Mouse (Mus musculus): ENCODE results near the gene Mms19. TPM values are rescaled to one million over a fixed set of nuclear protein-coding genes. Genes with fewer than 3 reads are reported as not detected.
"Not testable (repeated sequence)": the region's sequence is repeated elsewhere in the genome, so short reads cannot be mapped to it uniquely, and the experiment has no call there.

The Mms19 gene
- total RNA-seq, 2 experiments from 2014 or later = 6.6 to 7.7 TPM

GRCm38 (mm10) chr19:41938539-41938938, 42.4 kb downstream of the Mms19 start:
- DNase-seq = no peak
- intact Hi-C loops (cut with DNase I) = no loop called here

GRCm38 (mm10) chr19:41935921-41936320, 45.0 kb downstream of the Mms19 start:
- intact Hi-C loops (cut with DNase I) = no loop called here
- no peak for DNase-seq

DNA sequence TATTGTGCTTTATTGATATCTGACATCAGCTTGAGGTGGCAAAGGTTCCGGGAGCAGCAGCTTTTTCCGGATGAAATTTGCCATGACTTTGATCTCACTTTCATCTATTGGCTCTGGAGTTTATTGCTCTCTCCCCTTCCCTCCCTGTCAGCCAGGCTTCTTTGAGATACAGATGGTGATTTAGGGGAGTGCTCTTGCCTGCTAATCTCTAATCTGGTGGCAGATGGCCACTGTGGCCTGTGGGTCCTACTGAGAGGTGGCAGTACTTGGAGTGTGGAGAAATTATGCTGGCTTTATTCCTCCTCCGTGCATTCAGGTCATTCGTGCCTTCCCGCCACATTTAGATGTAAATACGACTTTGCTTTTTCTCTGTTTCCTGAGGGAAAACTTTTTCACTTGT, 46.8 kb downstream of the Mms19 start:
- no peak for DNase-seq
- intact Hi-C loops (cut with DNase I) = no loop called here

- intact Hi-C loops (cut with DNase I) = no loop called here
These were observed 47.5 kb downstream of the Mms19 start, which contains the start of the genes Exosc1 and Zdhhc16 for GRCm38 (mm10) chr19:41933179-41934086. Gene Exosc1, minus strand, starts transcription at chr19:41933423. Gene Zdhhc16, plus strand, starts transcription at chr19:41933480.

GRCm38 (mm10) chr19:41932686-41933085, 48.3 kb downstream of the Mms19 start:
- intact Hi-C loops (cut with DNase I) = no loop called here
- no peak for DNase-seq

More at GRCm38 (mm10) chr19:41933179-41934086, 47.5 kb downstream of the Mms19 start, which contains the start of the genes Exosc1 and Zdhhc16:
- DNase-seq = peak; percentile 95 to 96

DNA sequence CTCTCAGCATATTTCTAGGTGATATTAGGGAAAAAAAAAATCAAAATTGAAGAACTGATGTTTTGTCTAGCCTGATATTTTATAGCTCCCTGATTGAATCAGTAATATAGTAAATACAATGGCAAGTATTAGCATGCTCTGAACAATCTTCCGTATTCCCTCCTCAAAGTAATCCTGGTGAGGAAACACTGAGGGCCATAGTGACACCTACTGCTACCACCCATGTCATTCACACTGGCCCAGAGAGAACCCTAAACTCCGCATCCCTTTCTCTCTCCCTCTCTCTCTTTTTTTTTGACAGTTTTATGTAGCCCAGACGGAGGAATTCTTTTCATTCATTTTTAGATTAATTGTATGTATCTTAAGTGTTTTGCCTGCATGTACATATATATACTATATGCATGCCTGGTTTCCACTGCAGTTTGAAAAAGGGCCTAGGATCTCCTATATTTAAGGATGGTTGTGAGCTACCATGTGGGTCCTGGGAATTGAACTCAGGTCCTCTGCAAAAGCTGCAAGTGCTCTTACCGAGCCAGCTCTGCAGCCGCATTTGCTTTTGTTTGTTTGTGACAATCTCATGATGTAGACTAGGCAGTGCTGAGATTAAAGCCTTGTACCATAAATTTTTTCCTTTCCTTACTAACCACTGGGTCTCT, 60.4 kb downstream of the Mms19 start:
- intact Hi-C loops (cut with DNase I) = loop anchor here (5.0 kb wide), 1 partner anchor 107 kb away; no protein-coding TSS in a partner anchor
- no peak for DNase-seq

GRCm38 (mm10) chr19:41919471-41919870, 61.5 kb downstream of the Mms19 start:
- intact Hi-C loops (cut with DNase I) = no loop called here

GRCm38 (mm10) chr19:41916853-41917252, 64.1 kb downstream of the Mms19 start:
- intact Hi-C loops (cut with DNase I) = no loop called here
- no peak for DNase-seq

More at GRCm38 (mm10) chr19:41919471-41919870, 61.5 kb downstream of the Mms19 start:
- no peak for DNase-seq

GRCm38 (mm10) chr19:41915294-41915693, 65.7 kb downstream of the Mms19 start:
- intact Hi-C loops (cut with DNase I) = no loop called here

DNA sequence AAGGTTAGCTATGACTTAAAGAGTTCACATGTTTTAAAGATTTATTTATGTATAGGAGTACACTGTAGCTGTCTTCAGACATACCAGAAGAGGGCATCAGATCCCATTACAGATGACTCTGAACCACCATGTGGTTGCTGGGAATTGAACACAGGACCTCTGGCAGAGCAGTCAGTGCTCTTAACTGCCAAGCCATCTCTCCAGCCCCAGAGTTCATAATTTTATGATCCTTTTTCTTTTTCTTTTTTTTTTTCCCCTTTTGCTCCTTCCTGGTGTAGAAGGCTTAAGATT, 66.4 kb downstream of the Mms19 start:
- intact Hi-C loops (cut with DNase I); DNase-seq: not testable (repeated sequence)

More at GRCm38 (mm10) chr19:41915294-41915693, 65.7 kb downstream of the Mms19 start:
- DNase-seq = no peak

DNA sequence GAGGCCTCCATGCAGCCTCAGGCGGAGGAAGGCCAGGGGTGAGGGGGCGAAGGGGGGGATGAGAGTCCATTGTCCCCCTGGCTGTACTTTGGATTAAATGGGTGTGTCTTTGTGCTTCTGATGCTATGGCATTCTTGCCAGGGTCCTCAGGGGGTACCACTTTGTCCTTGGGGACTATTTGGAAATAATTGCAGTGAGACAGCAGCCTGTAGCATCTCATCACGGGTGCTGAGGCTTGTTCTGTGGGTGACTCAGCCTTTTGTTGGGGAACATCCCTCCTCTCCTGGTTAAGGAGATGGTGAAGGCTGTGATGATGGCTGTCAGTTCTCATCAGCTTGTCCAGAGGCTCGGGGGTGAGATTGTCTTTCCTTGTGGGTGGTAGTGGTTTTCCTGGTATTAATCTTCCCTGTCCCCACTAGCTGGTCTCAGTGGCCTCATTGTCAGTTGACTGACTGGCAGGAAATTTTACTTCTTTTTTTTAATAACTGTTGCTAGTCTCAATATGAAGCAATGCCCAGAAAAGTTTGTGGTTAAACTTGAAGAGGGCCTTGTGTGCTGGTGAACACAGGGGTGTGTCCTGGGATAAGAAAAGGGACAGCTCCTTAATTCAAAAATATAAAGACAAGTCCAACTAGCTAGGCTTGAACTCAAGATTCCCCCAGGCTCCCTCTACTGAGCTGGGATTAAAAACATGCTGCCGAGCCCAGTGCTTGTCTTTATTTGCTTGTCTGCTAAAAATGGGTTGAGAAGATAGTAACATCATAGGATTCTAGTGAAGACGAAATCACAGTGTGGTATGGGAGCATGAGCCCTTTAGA, 67.0 kb downstream of the Mms19 start:
- intact Hi-C loops (cut with DNase I) = no loop called here
- no peak for DNase-seq

- DNase-seq = peak in 1 of 2 experiments; percentile 24
- intact Hi-C loops (cut with DNase I) = no loop called here
These were observed 68.6 kb downstream of the Mms19 start for GRCm38 (mm10) chr19:41912121-41913080.

DNA sequence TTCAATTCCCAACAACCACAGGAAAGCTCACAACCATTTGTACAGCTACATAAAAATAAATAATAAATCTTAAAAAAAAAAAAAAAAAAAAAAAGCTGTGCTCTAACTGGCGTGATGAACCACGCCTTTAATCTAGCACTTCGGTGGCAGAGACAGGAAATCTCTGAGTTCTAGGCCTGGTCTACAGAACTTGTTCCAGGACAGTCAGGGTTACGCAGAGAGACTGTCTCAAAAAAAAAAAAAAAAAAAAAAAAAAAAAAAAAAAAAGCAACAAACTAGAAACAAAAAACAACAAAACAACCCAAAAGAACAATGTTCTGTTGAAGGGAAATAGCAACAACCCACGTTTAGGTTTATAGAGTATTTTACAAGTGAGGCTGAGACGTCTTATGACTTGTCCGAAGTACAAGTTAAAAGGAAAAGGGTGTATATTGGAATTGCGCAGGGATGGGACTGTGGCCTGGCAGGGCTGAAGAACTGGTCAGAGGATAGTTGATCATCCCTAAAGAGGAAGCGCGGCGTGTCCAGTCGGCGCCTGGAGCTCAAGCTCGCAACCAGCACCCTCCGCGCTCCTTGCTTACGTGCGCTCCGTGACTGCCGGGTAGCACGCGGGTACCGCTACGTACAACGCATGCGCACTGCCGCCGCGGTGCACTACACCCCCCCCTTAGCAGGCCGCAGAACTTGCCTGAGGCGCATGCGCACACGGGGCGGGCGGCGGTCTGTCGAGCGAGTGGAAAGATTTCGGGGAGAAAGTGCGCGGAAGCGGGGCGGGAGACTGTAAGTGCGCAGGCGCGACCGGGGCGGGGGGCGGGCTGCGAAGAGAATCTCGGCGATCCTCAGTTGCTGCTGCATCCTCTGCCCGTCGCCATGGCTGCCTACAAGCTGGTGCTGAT, 69.5 kb downstream of the Mms19 start, which contains the start of gene Pgam1:
TSS of gene Pgam1 (plus strand) at position 746 of the 896 bp plus-strand sequence.
- DNase-seq = peak; percentile 91 to 96
- intact Hi-C loops (cut with DNase I) = no loop called here

GRCm38 (mm10) chr19:41910396-41910795, 70.6 kb downstream of the Mms19 start:
- no peak for DNase-seq
- intact Hi-C loops (cut with DNase I) = no loop called here

DNA sequence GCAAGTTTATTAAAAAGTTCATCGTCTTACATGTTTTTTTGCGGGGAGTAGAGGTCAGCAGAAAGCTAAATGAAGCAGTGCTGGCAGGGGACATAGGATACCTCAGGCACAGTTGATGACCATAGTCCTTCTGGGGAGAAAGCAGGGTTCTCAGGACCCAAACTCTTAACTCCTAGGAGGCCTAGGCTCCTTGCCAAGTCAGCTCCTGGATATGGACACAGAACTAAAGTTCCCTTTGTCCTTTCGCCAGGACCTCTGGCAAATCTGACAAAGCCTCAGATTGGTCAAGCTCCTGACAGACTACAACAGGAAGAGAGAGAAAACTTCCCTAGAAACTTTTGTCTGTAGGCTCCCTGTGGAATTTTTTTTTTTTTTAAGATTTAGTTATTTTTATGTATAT, 72.2 kb downstream of the Mms19 start:
- DNase-seq = no peak
- intact Hi-C loops (cut with DNase I) = no loop called here

- intact Hi-C loops (cut with DNase I) = no loop called here
These were observed 73.7 kb downstream of the Mms19 start for GRCm38 (mm10) chr19:41907079-41907760.

GRCm38 (mm10) chr19:41906311-41907078, 74.5 kb downstream of the Mms19 start:
- no peak for DNase-seq
- intact Hi-C loops (cut with DNase I) = no loop called here

More at GRCm38 (mm10) chr19:41907079-41907760, 73.7 kb downstream of the Mms19 start:
- no peak for DNase-seq

Data from gastrocnemius, postnatal 36 days (tissue).